Mouse (Mus musculus): ENCODE measurements at regions not wholly inside any gene's neighbourhood (a gene's known extent, or its start where the extent isn't known, plus 50 kb on each side); places are given as distances from the start of the nearest gene placed in this dataset.

- WGBS, result 65% methylated on average over 12 of the region's 12 CpGs
- Histone ChIP-seq H3K4me1 (ENCODE audit: control insufficient read depth, insufficient read depth, low read length) (no peaks in the 10 kb centered on the region), H3K9me3 (ENCODE audit: control insufficient read depth, low read length) (no peaks in the 10 kb centered on the region), H3K27me3 (ENCODE audit: control insufficient read depth, insufficient read depth, low read length) (no peaks in the 10 kb centered on the region), H3K27ac (ENCODE audit: low read depth, low read length) (no peak overlapping the region), H3K9ac (replicated peaks; ENCODE audit: low read depth, low read length) (no peak overlapping the region), H3K36me3 (ENCODE audit: control insufficient read depth, insufficient read depth, low read length) (no peaks in the 10 kb centered on the region), H3K4me2 (ENCODE audit: low read depth, low read length) (no peak overlapping the region), H3K4me3 (ENCODE audit: low read depth, low read length) (no peak overlapping the region)
- ATAC-seq (ENCODE audit: low read depth), result no peak
These were observed 181.5 kb downstream of the CK137956 start for GRCm38 (mm10) chr4:127789206-127789605.

GRCm38 (mm10) chr4:127785786-127786185 is 185.0 kb downstream of the CK137956 start:
- Histone ChIP-seq H3K27ac (ENCODE audit: low read depth, low read length) (no peak overlapping the region), H3K9ac (replicated peaks; ENCODE audit: low read depth, low read length) (no peak overlapping the region), H3K4me3 (ENCODE audit: low read depth, low read length) (no peak overlapping the region), H3K27me3 (ENCODE audit: control insufficient read depth, insufficient read depth, low read length) (no peaks in the 10 kb centered on the region), H3K36me3 (ENCODE audit: control insufficient read depth, insufficient read depth, low read length) (no peaks in the 10 kb centered on the region), H3K4me1 (ENCODE audit: control insufficient read depth, insufficient read depth, low read length) (no peaks in the 10 kb centered on the region), H3K4me2 (ENCODE audit: low read depth, low read length) (no peak overlapping the region), H3K9me3 (ENCODE audit: control insufficient read depth, low read length) (no peaks in the 10 kb centered on the region)
- 30% methylated on average over 3 of the region's 3 CpGs for WGBS
- no peak for ATAC-seq (ENCODE audit: low read depth)

- H3K4me3 ChIP-seq (ENCODE audit: low read depth, low read length), result no peak overlapping the region
- no peak for ATAC-seq (ENCODE audit: low read depth)
These were observed 198.7 kb downstream of the CK137956 start for GRCm38 (mm10) chr4:127771966-127772500.

GRCm38 (mm10) chr4:127763736-127764135 is 207.0 kb downstream of the CK137956 start:
- Histone ChIP-seq H3K27ac (ENCODE audit: low read depth, low read length) (no peak overlapping the region), H3K9me3 (ENCODE audit: control insufficient read depth, low read length) (no peaks in the 10 kb centered on the region), H3K27me3 (ENCODE audit: control insufficient read depth, insufficient read depth, low read length) (no peaks in the 10 kb centered on the region), H3K4me2 (ENCODE audit: low read depth, low read length) (no peak overlapping the region), H3K9ac (replicated peaks; ENCODE audit: low read depth, low read length) (no peak overlapping the region), H3K4me3 (ENCODE audit: low read depth, low read length) (no peak overlapping the region), H3K36me3 (ENCODE audit: control insufficient read depth, insufficient read depth, low read length) (no peaks in the 10 kb centered on the region), H3K4me1 (ENCODE audit: control insufficient read depth, insufficient read depth, low read length) (no peaks in the 10 kb centered on the region)
- ATAC-seq (ENCODE audit: low read depth), result no peak
- WGBS, result 93% methylated on average over 5 of the region's 5 CpGs

More at GRCm38 (mm10) chr4:127771966-127772500, 198.7 kb downstream of the CK137956 start:
- Histone ChIP-seq H3K4me2 (ENCODE audit: low read depth, low read length) (no peak overlapping the region), H3K36me3 (ENCODE audit: control insufficient read depth, insufficient read depth, low read length) (no peaks in the 10 kb centered on the region), H3K9ac (replicated peaks; ENCODE audit: low read depth, low read length) (no peak overlapping the region), H3K9me3 (ENCODE audit: control insufficient read depth, low read length) (no peaks in the 10 kb centered on the region), H3K27me3 (ENCODE audit: control insufficient read depth, insufficient read depth, low read length) (no peaks in the 10 kb centered on the region), H3K27ac (ENCODE audit: low read depth, low read length) (no peak overlapping the region), H3K4me1 (ENCODE audit: control insufficient read depth, insufficient read depth, low read length) (0 out of 2 replicates have a peak, but pooled peaks cover 3% of the 10 kb centered on the region)
- 37% methylated on average over 5 of the region's 5 CpGs for WGBS

- ATAC-seq (ENCODE audit: low read depth), result no peak
- Histone ChIP-seq H3K4me3 (ENCODE audit: low read depth, low read length) (no peak overlapping the region), H3K27me3 (ENCODE audit: control insufficient read depth, insufficient read depth, low read length) (no peaks in the 10 kb centered on the region), H3K36me3 (ENCODE audit: control insufficient read depth, insufficient read depth, low read length) (no peaks in the 10 kb centered on the region), H3K27ac (ENCODE audit: low read depth, low read length) (no peak overlapping the region), H3K9me3 (ENCODE audit: control insufficient read depth, low read length) (no peaks in the 10 kb centered on the region), H3K4me1 (ENCODE audit: control insufficient read depth, insufficient read depth, low read length) (no peaks in the 10 kb centered on the region), H3K4me2 (ENCODE audit: low read depth, low read length) (no peak overlapping the region), H3K9ac (replicated peaks; ENCODE audit: low read depth, low read length) (no peak overlapping the region)
- 90% methylated on average over 9 of the region's 9 CpGs for WGBS
These were observed 211.8 kb downstream of the CK137956 start for GRCm38 (mm10) chr4:127758961-127759360.

- Histone ChIP-seq H3K9me3 (ENCODE audit: control insufficient read depth, low read length) (no peaks in the 10 kb centered on the region), H3K4me2 (ENCODE audit: low read depth, low read length) (no peak overlapping the region), H3K36me3 (ENCODE audit: control insufficient read depth, insufficient read depth, low read length) (no peaks in the 10 kb centered on the region), H3K4me1 (ENCODE audit: control insufficient read depth, insufficient read depth, low read length) (no peaks in the 10 kb centered on the region), H3K9ac (replicated peaks; ENCODE audit: low read depth, low read length) (no peak overlapping the region), H3K27me3 (ENCODE audit: control insufficient read depth, insufficient read depth, low read length) (no peaks in the 10 kb centered on the region), H3K4me3 (ENCODE audit: low read depth, low read length) (no peak overlapping the region), H3K27ac (ENCODE audit: low read depth, low read length) (no peak overlapping the region)
- no peak for ATAC-seq (ENCODE audit: low read depth)
- 86% methylated on average over 6 of the region's 6 CpGs for WGBS
These were observed 214.5 kb downstream of the CK137956 start for GRCm38 (mm10) chr4:127756238-127756637.

GRCm38 (mm10) chr4:127750781-127751180 is 220.0 kb downstream of the CK137956 start:
- ATAC-seq (ENCODE audit: low read depth), result no peak

GRCm38 (mm10) chr4:127747876-127748275 is 222.9 kb downstream of the CK137956 start:
- no peak overlapping the region for H3K4me2 ChIP-seq (ENCODE audit: low read depth, low read length)
- no peaks in the 10 kb centered on the region for H3K36me3 ChIP-seq (ENCODE audit: control insufficient read depth, insufficient read depth, low read length)
- no peak for ATAC-seq (ENCODE audit: low read depth)
- 75% methylated on average over 5 of the region's 5 CpGs for WGBS
- H3K9me3 ChIP-seq (ENCODE audit: control insufficient read depth, low read length), result no peaks in the 10 kb centered on the region
- no peak overlapping the region for H3K9ac ChIP-seq (replicated peaks; ENCODE audit: low read depth, low read length)
- no peak overlapping the region for H3K27ac ChIP-seq (ENCODE audit: low read depth, low read length)
- no peak overlapping the region for H3K4me3 ChIP-seq (ENCODE audit: low read depth, low read length)
- H3K27me3 ChIP-seq (ENCODE audit: control insufficient read depth, insufficient read depth, low read length), result no peaks in the 10 kb centered on the region
- H3K4me1 ChIP-seq (ENCODE audit: control insufficient read depth, insufficient read depth, low read length), result no peaks in the 10 kb centered on the region

More at GRCm38 (mm10) chr4:127750781-127751180, 220.0 kb downstream of the CK137956 start:
- no peaks in the 10 kb centered on the region for H3K4me1 ChIP-seq (ENCODE audit: control insufficient read depth, insufficient read depth, low read length)
- no peaks in the 10 kb centered on the region for H3K9me3 ChIP-seq (ENCODE audit: control insufficient read depth, low read length)
- H3K4me3 ChIP-seq (ENCODE audit: low read depth, low read length), result no peak overlapping the region
- no peak overlapping the region for H3K9ac ChIP-seq (replicated peaks; ENCODE audit: low read depth, low read length)
- no peak overlapping the region for H3K4me2 ChIP-seq (ENCODE audit: low read depth, low read length)
- H3K36me3 ChIP-seq (ENCODE audit: control insufficient read depth, insufficient read depth, low read length), result no peaks in the 10 kb centered on the region
- no peaks in the 10 kb centered on the region for H3K27me3 ChIP-seq (ENCODE audit: control insufficient read depth, insufficient read depth, low read length)
- no peak overlapping the region for H3K27ac ChIP-seq (ENCODE audit: low read depth, low read length)
- WGBS, result 90% methylated on average over 3 of the region's 3 CpGs

- Histone ChIP-seq H3K4me1 (ENCODE audit: control insufficient read depth, insufficient read depth, low read length) (no peaks in the 10 kb centered on the region), H3K9me3 (ENCODE audit: control insufficient read depth, low read length) (no peaks in the 10 kb centered on the region; the same call in 1 of the 2 replicates), H3K4me3 (ENCODE audit: low read depth, low read length) (no peak overlapping the region), H3K36me3 (ENCODE audit: control insufficient read depth, insufficient read depth, low read length) (no peaks in the 10 kb centered on the region), H3K4me2 (ENCODE audit: low read depth, low read length) (no peak overlapping the region), H3K27ac (ENCODE audit: low read depth, low read length) (no peak overlapping the region), H3K9ac (replicated peaks; ENCODE audit: low read depth, low read length) (no peak overlapping the region), H3K27me3 (ENCODE audit: control insufficient read depth, insufficient read depth, low read length) (no peaks in the 10 kb centered on the region)
- 83% methylated on average over 2 of the region's 2 CpGs for WGBS
- no peak for ATAC-seq (ENCODE audit: low read depth)
These were observed 234.0 kb downstream of the CK137956 start for GRCm38 (mm10) chr4:127736781-127737180.
